Mouse (Mus musculus) thymus, adult 2 months (tissue): ENCODE measurements at regions not wholly inside any gene's neighbourhood (a gene's known extent, or its start where the extent isn't known, plus 50 kb on each side); places are given as distances from the start of the nearest gene placed in this dataset.

Experiments used
- DNase-seq: peaks from one replicate; pipeline ENCODE4 v3.0.0; 2021
- H3K27ac ChIP-seq: fragments of 200-500 bp; 2 replicates; pipeline ENCODE4 v1.5.1; 2012; ENCODE audit warnings: low read length, control low read depth; ENCODE audit not compliant: control insufficient read depth, insufficient read depth
- H3K27me3 ChIP-seq: fragments of 200-500 bp; 2 replicates; pipeline ENCODE4 v1.6.1; 2012; ENCODE audit warnings: mild to moderate bottlenecking, low read length, moderate library complexity, mixed read lengths; ENCODE audit not compliant: control insufficient read depth, insufficient read depth
- H3K36me3 ChIP-seq: fragments of 200-500 bp; 2 replicates; pipeline ENCODE4 v1.6.1; 2012; ENCODE audit warnings: mild to moderate bottlenecking, low read length, moderate library complexity; ENCODE audit not compliant: control insufficient read depth, insufficient read depth
- H3K4me1 ChIP-seq: fragments of 200-500 bp; replicated peaks from 2 replicates; pipeline ENCODE4 v1.6.1; 2012; ENCODE audit warnings: low read length; ENCODE audit not compliant: control insufficient read depth, insufficient read depth
- H3K4me3 ChIP-seq: fragments of 200-500 bp; 2 replicates; pipeline ENCODE4 v1.5.1; 2012; ENCODE audit warnings: mild to moderate bottlenecking, low read length, control low read depth, moderate library complexity; ENCODE audit not compliant: control insufficient read depth, insufficient read depth
- CTCF ChIP-seq: fragments of 200-500 bp; IDR thresholded peaks from 2 replicates; pipeline ENCODE4 v1.5.1; 2012; ENCODE audit warnings: mild to moderate bottlenecking, control low read depth, low read length, moderate library complexity, borderline replicate concordance; ENCODE audit not compliant: control insufficient read depth, poor library complexity, insufficient read depth; ENCODE audit errors: extremely low read depth
- POLR2A ChIP-seq: fragments of 200-500 bp; IDR thresholded peaks from 2 replicates; pipeline ENCODE4 v1.6.1; 2012; ENCODE audit warnings: mild to moderate bottlenecking, low read length, control low read depth, moderate library complexity; ENCODE audit not compliant: control insufficient read depth, poor library complexity, insufficient read depth; ENCODE audit errors: extremely low read depth
- WGBS: fragments of 180-500 bp; shearing (Covaris S2); methylation state at CpG from one replicate; pipeline ENCODE4 v1.1.7; 2018; 5-methylcytosine and 5-hydroxymethylcytosine counted together

DNA sequence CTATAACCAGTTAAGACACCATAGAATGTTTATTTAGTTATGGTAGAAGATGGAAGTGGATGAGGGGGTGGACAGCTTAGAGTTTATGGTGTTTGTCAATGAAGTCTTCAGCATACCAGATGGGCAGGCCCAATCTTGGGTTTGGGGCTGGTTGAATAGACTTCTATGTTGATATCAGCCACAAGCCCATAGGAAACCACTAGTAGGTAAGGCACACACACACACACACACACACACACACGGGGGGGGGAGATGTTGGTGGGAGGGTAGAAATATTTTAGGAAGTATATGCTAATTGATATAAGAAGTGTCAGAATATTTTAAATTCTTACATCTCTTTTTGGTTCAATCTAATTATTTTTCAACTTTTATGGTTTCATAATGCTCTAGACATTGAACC lies 72.4 kb downstream of the Cd24a start:
- Histone ChIP-seq H3K4me1 (peaks cover 7% of the 10 kb centered on the region), H3K4me3 (no peak overlapping the region), H3K27me3 (no peaks in the 10 kb centered on the region), H3K36me3 (no peaks in the 10 kb centered on the region), H3K27ac (no peak overlapping the region)
- no peak for DNase-seq
- TF ChIP-seq POLR2A = no peak
- no peak for TF ChIP-seq CTCF
- 16% methylated on average over 1 of the region's 1 CpGs for WGBS

DNA sequence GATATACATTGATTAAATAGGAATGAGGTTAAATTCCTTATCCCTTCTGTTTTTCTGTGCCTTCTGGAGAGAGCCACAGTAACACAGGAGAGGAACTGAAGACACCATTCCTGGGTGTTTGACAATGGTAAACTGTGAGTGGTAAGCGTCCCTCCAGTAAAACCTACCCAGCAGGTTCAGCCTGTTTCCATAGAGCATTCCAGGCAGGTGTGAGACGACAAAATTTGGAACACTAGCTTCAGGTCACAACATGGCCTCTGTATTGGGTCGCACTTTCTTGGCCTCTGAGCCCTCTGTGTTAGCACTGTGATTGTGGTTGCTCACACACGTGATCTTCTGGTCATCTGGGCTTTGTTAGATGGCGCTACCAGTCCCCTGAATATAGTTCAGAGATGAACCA lies 73.4 kb downstream of the Cd24a start:
- TF ChIP-seq POLR2A (no peak), CTCF (no peak)
- WGBS = 95% methylated on average over 5 of the region's 5 CpGs
- no peak overlapping the region for H3K27ac ChIP-seq

GRCm38 (mm10) chr10:43651915-43652314 lies 73.8 kb downstream of the Cd24a start:
- Histone ChIP-seq H3K36me3 (no peaks in the 10 kb centered on the region), H3K27me3 (no peaks in the 10 kb centered on the region), H3K4me3 (no peak overlapping the region), H3K4me1 (peaks cover 3% of the 10 kb centered on the region), H3K27ac (no peak overlapping the region)
- WGBS = 98% methylated on average over 13 of the region's 13 CpGs
- TF ChIP-seq CTCF (no peak), POLR2A (no peak)
- DNase-seq = no peak

More for the DNA sequence above, 73.4 kb downstream of the Cd24a start:
- H3K27me3 ChIP-seq = no peaks in the 10 kb centered on the region
- no peak overlapping the region for H3K4me3 ChIP-seq
- H3K4me1 ChIP-seq = peaks cover 5% of the 10 kb centered on the region
- no peak for DNase-seq
- H3K36me3 ChIP-seq = no peaks in the 10 kb centered on the region

- Histone ChIP-seq H3K27me3 (no peaks in the 10 kb centered on the region), H3K27ac (no peak overlapping the region), H3K4me3 (no peak overlapping the region), H3K4me1 (peaks cover 5% of the 10 kb centered on the region), H3K36me3 (no peaks in the 10 kb centered on the region)
- TF ChIP-seq POLR2A (no peak), CTCF (no peak)
- WGBS = 90% methylated on average over 8 of the region's 8 CpGs
- no peak for DNase-seq
These were observed 77.1 kb downstream of the Cd24a start for GRCm38 (mm10) chr10:43655082-43655671.

- Histone ChIP-seq H3K27me3 (no peaks in the 10 kb centered on the region), H3K36me3 (no peaks in the 10 kb centered on the region), H3K4me1 (peaks cover 5% of the 10 kb centered on the region), H3K27ac (no peak overlapping the region), H3K4me3 (no peak overlapping the region)
- no peak for DNase-seq
- WGBS = 89% methylated on average over 2 of the region's 2 CpGs
- TF ChIP-seq POLR2A (no peak), CTCF (no peak)
These were observed 77.6 kb downstream of the Cd24a start for GRCm38 (mm10) chr10:43655680-43656079.

- no peak for TF ChIP-seq POLR2A
- 98% methylated on average over 2 of the region's 2 CpGs for WGBS
- peaks cover 5% of the 10 kb centered on the region for H3K4me1 ChIP-seq
- no peak for DNase-seq
- H3K27me3 ChIP-seq = no peaks in the 10 kb centered on the region
- no peaks in the 10 kb centered on the region for H3K36me3 ChIP-seq
- H3K4me3 ChIP-seq = no peak overlapping the region
- no peak overlapping the region for H3K27ac ChIP-seq
These were observed 78.1 kb downstream of the Cd24a start for GRCm38 (mm10) chr10:43656207-43656606.

GRCm38 (mm10) chr10:43657501-43658225 lies 79.6 kb downstream of the Cd24a start:
- no peaks in the 10 kb centered on the region for H3K36me3 ChIP-seq
- H3K4me1 ChIP-seq = peaks cover 5% of the 10 kb centered on the region
- 53% methylated on average over 8 of the region's 8 CpGs for WGBS
- no peak overlapping the region for H3K27ac ChIP-seq
- DNase-seq = no peak
- H3K4me3 ChIP-seq = no peak overlapping the region
- TF ChIP-seq CTCF (no peak), POLR2A (no peak)
- no peaks in the 10 kb centered on the region for H3K27me3 ChIP-seq
